Mouse (Mus musculus): ENCODE data around the gene Ppp3ca. TPM values are rescaled to one million over a fixed set of nuclear protein-coding genes. Genes with fewer than 3 reads are reported as not detected.

Ppp3ca gene
- polyA plus RNA-seq, 1 experiment: 595 TPM

- Histone ChIP-seq H3K4me1 (ENCODE audit: control insufficient read depth, insufficient read depth, low read length) (peaks cover 12% of the 10 kb centered on the region), H3K27ac (ENCODE audit: insufficient read depth, low read length) (0 out of 2 replicates have a peak overlapping the region, but pooled peaks have one; percentile 65), H3K4me3 (ENCODE audit: insufficient read depth, low read length) (no peak overlapping the region)
- TF ChIP-seq CTCF (IDR thresholded peaks at IDR 0.05; ENCODE audit: extremely low read depth, insufficient read depth, low read length) (no peak), POLR2A (IDR thresholded peaks at IDR 0.05; ENCODE audit: extremely low read depth, insufficient read depth, low read length) (no peak)
Measured at GRCm38 (mm10) chr3:136893596-136894402, 223.9 kb downstream of the Ppp3ca start.

GRCm38 (mm10) chr3:136895498-136895897 is 225.6 kb downstream of the Ppp3ca start:
- TF ChIP-seq CTCF (IDR thresholded peaks at IDR 0.05; ENCODE audit: extremely low read depth, insufficient read depth, low read length): peak; percentile 29; the same call in 1 of the 2 replicates
- TF ChIP-seq POLR2A (IDR thresholded peaks at IDR 0.05; ENCODE audit: extremely low read depth, insufficient read depth, low read length): no peak
- H3K27ac ChIP-seq (ENCODE audit: insufficient read depth, low read length): no peak overlapping the region
- H3K4me3 ChIP-seq (ENCODE audit: insufficient read depth, low read length): no peak overlapping the region
- peaks cover 14% of the 10 kb centered on the region for H3K4me1 ChIP-seq (ENCODE audit: control insufficient read depth, insufficient read depth, low read length)

DNA sequence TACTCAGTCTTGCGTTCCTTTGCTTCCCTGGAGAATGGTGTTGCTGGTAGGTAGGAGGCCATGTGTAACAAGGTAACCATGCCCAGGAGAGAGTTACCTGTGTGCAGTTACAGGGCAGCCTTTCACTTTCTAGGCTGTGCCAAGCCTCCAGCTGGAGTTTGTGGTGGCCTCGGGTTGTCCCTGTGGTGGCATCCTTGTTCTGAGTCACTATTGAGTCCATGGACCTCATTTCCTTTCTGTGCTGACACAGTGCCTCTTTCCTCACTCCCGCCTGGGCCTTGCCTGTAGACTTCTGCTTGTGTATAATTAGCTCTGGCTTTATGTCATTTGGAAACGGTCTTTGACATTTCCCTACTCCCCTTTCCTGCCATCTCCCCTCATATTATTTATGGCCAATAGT is 226.4 kb downstream of the Ppp3ca start:
- peaks cover 17% of the 10 kb centered on the region for H3K4me1 ChIP-seq (ENCODE audit: control insufficient read depth, insufficient read depth, low read length)
- TF ChIP-seq CTCF (IDR thresholded peaks at IDR 0.05; ENCODE audit: extremely low read depth, insufficient read depth, low read length) (no peak), POLR2A (IDR thresholded peaks at IDR 0.05; ENCODE audit: extremely low read depth, insufficient read depth, low read length) (no peak)
- no peak overlapping the region for H3K4me3 ChIP-seq (ENCODE audit: insufficient read depth, low read length)
- H3K27ac ChIP-seq (ENCODE audit: insufficient read depth, low read length): no peak overlapping the region

- Histone ChIP-seq H3K27ac (ENCODE audit: insufficient read depth, low read length) (no peak overlapping the region), H3K4me3 (ENCODE audit: insufficient read depth, low read length) (no peak overlapping the region), H3K4me1 (ENCODE audit: control insufficient read depth, insufficient read depth, low read length) (peaks cover 9% of the 10 kb centered on the region)
- TF ChIP-seq POLR2A (IDR thresholded peaks at IDR 0.05; ENCODE audit: extremely low read depth, insufficient read depth, low read length) (no peak), CTCF (IDR thresholded peaks at IDR 0.05; ENCODE audit: extremely low read depth, insufficient read depth, low read length) (no peak)
Measured at GRCm38 (mm10) chr3:136899744-136900143, 229.8 kb downstream of the Ppp3ca start.

DNA sequence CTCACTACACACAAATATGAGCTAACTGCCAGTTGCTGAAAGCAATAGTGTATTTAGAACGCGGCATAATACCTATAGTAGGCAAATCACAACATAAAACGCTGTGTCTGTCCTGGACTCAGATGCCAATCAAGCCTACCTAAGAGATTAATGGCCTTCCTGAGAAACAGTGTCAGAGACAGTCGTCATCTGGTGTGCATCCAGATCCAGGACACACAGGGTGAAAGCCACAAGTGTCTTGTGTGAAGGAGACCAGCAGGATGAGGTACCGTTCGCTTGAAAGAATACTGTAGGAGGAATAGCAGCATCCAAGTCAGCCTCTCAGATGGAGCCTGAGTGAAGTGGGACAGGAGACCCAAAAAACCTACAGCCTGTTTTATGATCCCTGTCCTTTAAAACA is 231.1 kb downstream of the Ppp3ca start:
- H3K4me1 ChIP-seq (ENCODE audit: control insufficient read depth, insufficient read depth, low read length): peaks cover 6% of the 10 kb centered on the region
- no peak overlapping the region for H3K27ac ChIP-seq (ENCODE audit: insufficient read depth, low read length)
- no peak overlapping the region for H3K4me3 ChIP-seq (ENCODE audit: insufficient read depth, low read length)
- TF ChIP-seq POLR2A (IDR thresholded peaks at IDR 0.05; ENCODE audit: extremely low read depth, insufficient read depth, low read length) (no peak), CTCF (IDR thresholded peaks at IDR 0.05; ENCODE audit: extremely low read depth, insufficient read depth, low read length) (no peak)

- no peak overlapping the region for H3K27ac ChIP-seq (ENCODE audit: insufficient read depth, low read length)
- no peak overlapping the region for H3K4me3 ChIP-seq (ENCODE audit: insufficient read depth, low read length)
- TF ChIP-seq CTCF (IDR thresholded peaks at IDR 0.05; ENCODE audit: extremely low read depth, insufficient read depth, low read length): no peak
- TF ChIP-seq POLR2A (IDR thresholded peaks at IDR 0.05; ENCODE audit: extremely low read depth, insufficient read depth, low read length): no peak
- H3K4me1 ChIP-seq (ENCODE audit: control insufficient read depth, insufficient read depth, low read length): peaks cover 6% of the 10 kb centered on the region
Measured at GRCm38 (mm10) chr3:136902776-136903175, 232.9 kb downstream of the Ppp3ca start.

GRCm38 (mm10) chr3:136905577-136905976 is 235.7 kb downstream of the Ppp3ca start:
- no peak overlapping the region for H3K4me3 ChIP-seq (ENCODE audit: insufficient read depth, low read length)
- peaks cover 2% of the 10 kb centered on the region for H3K4me1 ChIP-seq (ENCODE audit: control insufficient read depth, insufficient read depth, low read length)
- no peak overlapping the region for H3K27ac ChIP-seq (ENCODE audit: insufficient read depth, low read length)
- TF ChIP-seq CTCF (IDR thresholded peaks at IDR 0.05; ENCODE audit: extremely low read depth, insufficient read depth, low read length): peak; percentile 54
- no peak for TF ChIP-seq POLR2A (IDR thresholded peaks at IDR 0.05; ENCODE audit: extremely low read depth, insufficient read depth, low read length)

DNA sequence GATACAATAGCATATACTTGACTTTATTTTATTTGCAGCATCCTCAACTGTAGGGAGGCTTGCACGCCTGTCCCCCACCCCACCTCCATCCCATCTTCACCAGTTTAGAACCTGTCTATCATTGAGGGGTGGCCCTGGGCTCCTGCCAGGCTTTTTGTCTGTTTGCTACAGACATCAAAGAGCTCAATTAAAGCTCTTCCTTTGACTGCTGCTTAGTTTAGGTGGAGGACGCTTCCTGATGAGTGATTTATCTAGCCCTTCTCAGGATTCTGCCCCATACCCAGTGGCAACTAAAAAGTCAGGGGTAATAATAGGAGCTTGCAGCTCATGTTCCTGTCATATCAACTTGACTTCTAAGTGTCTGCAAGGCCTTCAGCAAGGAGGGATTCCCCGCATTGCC is 239.6 kb downstream of the Ppp3ca start:
- Histone ChIP-seq H3K4me3 (ENCODE audit: insufficient read depth, low read length) (no peak overlapping the region), H3K27ac (ENCODE audit: insufficient read depth, low read length) (no peak overlapping the region), H3K4me1 (ENCODE audit: control insufficient read depth, insufficient read depth, low read length) (no peaks in the 10 kb centered on the region)
- TF ChIP-seq CTCF (IDR thresholded peaks at IDR 0.05; ENCODE audit: extremely low read depth, insufficient read depth, low read length) (no peak), POLR2A (IDR thresholded peaks at IDR 0.05; ENCODE audit: extremely low read depth, insufficient read depth, low read length) (no peak)

- Histone ChIP-seq H3K27ac (ENCODE audit: insufficient read depth, low read length) (no peak overlapping the region), H3K4me3 (ENCODE audit: insufficient read depth, low read length) (no peak overlapping the region), H3K4me1 (ENCODE audit: control insufficient read depth, insufficient read depth, low read length) (no peaks in the 10 kb centered on the region)
- TF ChIP-seq POLR2A (IDR thresholded peaks at IDR 0.05; ENCODE audit: extremely low read depth, insufficient read depth, low read length) (no peak), CTCF (IDR thresholded peaks at IDR 0.05; ENCODE audit: extremely low read depth, insufficient read depth, low read length) (no peak)
Measured at GRCm38 (mm10) chr3:136911276-136911675, 241.4 kb downstream of the Ppp3ca start.

DNA sequence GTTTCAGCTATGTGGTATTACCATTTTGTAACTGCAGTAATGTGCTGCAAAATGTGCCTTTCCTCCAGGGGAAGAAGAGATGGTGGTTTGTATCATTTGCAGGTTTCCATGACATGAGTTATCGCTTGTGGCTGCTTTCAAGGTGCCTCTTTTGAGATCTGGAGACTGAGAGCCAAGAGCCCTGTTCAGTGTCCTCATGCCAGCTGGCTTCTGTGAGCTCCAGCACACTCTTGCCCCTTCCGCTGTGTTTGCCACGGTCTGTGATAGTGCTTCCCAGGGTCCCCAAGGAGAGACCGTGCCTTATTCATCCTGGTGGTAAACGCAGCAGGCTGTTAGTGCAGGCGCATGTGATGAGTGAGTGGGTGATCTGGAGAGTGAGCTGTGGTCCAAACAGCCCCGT is 247.2 kb downstream of the Ppp3ca start:
- no peak overlapping the region for H3K27ac ChIP-seq (ENCODE audit: insufficient read depth, low read length)
- H3K4me3 ChIP-seq (ENCODE audit: insufficient read depth, low read length): no peak overlapping the region
- TF ChIP-seq POLR2A (IDR thresholded peaks at IDR 0.05; ENCODE audit: extremely low read depth, insufficient read depth, low read length) (no peak), CTCF (IDR thresholded peaks at IDR 0.05; ENCODE audit: extremely low read depth, insufficient read depth, low read length) (no peak)
- peaks cover 2% of the 10 kb centered on the region; the same call in 1 of the 2 replicates for H3K4me1 ChIP-seq (ENCODE audit: control insufficient read depth, insufficient read depth, low read length)
